Mouse (Mus musculus): ENCODE data around the gene Cdcp1.

Gene Cdcp1

DNA sequence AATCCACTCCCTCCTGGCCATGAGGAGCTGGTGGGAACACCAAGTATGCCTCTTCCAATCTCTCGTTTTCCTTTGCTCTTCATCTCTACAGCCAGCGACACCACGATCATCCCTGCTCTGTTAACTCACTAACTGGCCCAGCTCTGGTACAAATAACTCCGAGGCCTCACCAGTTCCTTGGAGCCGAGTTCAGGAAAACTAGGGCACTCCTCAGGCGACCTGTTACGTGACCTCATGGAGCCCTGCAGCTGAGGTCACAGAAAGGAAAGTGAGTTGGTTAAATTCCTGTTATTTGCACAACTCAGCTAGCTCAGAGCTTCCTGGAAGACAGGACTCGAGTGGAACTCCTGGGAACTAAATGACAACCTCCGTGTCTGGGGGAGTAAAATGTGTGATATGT lies 2.5 kb downstream of the Cdcp1 start:
- DNase-seq (ENCODE audit: low read depth, low spot score) = no peak

DNA sequence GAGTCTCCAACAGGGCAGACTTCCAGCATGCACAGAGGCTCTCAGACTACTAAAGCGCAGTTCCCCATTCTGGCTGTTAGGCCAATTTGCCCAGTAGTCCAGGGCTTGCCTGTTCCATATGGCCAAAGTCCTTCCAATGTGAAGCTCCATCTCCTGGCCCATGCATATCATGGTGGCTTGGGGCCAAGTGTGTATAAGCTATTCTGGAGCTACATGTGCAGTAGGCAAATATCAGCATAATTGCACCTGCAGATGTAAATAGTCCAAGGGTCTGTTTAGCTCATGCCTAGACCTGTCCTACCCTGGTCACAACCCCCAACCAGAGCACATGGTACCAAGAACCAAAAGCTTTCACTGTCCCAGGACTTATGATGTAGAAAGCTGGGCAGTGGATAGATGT lies 7.9 kb downstream of the Cdcp1 start:
- DNase-seq (ENCODE audit: low read depth, low spot score) = no peak

DNA sequence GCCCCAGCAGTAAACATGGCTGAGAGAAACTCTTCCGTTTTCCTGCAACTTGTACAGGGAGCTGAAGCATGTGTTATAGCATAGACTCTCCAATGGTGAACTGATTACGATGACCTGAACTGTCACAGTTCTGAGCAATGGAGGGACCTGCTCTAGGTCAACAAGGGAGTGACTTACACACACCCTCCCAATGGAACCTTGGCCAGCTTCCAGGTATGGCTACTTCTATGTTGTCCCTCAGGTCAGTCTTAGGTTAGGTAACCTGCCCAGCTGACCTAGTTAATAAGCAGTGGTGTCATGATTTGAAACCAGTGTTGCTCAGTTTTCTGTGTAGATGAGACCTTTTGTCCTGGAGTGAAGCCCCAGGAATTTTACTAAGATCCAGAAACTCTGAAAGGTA lies 8.9 kb downstream of the Cdcp1 start:
- DNase-seq (ENCODE audit: low read depth, low spot score) = no peak

DNA sequence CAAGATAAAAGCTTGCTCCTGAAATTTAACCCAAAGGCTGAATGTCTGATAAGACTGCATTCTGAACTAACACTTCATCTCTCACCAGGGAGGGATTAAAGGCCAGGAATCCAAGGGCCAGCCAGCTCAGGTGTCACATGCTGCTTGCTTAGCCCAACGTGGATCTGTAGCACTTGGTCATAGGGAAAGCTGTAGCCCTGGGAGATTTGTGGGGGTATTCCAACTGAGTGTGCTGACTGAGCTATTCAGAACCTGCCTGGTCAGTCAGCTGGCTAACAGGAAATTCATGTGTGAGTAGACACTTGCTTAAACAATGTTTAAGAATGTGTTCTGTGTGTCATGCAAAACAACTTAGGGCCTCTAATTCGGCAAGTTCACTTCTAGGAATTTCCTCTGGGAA lies 9.3 kb downstream of the Cdcp1 start:
- no peak for DNase-seq (ENCODE audit: low read depth, low spot score)

DNA sequence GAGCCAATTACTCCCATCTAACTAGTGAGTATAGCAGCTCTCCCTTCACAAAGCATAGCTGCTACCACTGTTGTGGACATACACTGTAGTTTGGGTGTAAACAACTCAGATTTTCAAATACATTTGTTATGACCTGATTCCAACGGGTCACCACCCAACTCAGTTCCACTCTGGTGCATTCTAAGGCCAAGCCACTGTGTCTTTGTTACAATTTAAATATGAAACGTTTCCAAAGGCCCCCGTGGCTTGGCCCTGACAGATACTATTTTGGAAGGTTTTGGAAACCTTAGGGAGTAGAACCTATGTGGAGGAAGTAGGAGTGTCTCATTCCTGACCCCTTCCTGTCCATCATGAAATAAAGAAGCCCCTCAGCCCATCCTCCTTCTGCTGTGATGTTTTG lies 15.7 kb downstream of the Cdcp1 start:
- DNase-seq (ENCODE audit: low read depth, low spot score) = no peak

DNA sequence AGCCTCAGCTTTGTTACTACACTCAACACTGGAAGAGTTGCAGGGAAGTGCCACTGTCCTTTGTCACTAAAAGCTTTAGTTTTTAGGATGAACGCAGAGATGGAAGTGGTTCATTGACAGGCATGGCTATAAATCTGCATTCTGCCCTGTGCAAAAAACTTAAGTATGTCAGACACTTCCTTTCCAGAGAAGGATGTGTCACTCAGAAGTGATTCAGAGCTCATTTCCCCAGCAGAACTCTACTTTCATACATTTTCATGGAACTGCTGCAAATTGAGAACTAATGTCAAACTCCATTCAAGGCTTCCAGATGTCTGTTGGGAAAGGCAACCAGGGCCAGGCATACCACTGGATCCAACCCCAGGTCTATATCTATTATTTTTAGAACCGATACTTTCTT lies 27.6 kb downstream of the Cdcp1 start:
- DNase-seq (ENCODE audit: low read depth, low spot score) = no peak

DNA sequence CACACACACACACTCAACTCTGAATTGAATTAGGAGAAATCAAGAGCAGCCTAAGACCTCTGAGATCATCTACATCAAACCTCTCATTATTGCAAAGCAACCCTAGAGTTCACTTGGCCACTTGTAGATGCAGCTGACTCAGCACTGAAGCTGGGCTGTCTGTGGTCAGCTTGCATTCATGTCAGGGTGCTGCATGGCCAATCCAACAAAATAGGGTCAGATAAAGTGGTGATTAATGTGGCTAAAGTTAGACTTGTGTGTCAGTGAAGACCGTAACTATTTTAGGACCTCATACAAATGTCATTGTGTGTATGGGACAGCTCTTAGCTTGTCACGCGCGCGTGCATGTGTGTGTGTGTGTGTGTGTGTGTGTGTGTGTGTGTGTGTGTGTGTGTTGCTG lies 28.2 kb downstream of the Cdcp1 start:
- no peak for DNase-seq (ENCODE audit: low read depth, low spot score)

DNA sequence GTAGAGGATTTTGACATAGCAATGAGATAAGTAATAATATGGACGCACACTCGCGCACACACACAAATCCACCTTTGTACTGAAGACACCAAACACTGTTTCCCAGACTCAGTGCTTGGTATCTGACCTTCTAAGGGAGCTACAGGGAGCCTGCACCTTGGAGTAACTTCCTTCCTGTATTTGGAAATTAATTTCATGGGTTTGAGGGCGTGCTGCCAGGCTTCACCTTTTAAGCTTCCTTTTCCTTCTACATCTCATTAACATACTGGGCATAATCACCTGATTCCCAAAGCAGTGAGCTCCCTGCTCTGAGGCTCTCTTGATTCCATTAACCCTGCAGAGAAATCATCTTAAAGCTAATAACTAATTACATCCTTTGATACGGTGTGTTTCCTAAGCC lies 29.7 kb downstream of the Cdcp1 start:
- DNase-seq (ENCODE audit: low read depth, low spot score) = no peak

DNA sequence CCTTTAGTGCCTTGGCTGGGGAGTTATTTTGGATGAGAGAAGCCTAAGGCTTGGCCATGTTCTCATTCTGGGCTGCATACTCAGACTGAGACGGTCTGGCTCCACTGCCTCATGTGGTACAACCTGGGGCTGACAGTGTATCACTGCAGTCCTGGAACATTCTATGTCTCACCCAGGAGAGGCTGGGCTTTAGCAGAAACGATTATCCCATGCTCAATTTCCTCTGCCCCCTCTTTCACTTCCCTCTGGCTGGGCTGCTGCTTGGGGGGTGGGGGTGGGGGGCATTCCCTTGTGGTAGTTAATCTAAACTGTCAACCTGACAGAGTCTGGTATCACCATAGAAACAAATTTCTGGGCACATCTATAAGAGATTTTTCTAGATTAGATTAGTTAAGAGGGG lies 30.3 kb downstream of the Cdcp1 start:
- DNase-seq (ENCODE audit: low read depth, low spot score) = no peak

DNA sequence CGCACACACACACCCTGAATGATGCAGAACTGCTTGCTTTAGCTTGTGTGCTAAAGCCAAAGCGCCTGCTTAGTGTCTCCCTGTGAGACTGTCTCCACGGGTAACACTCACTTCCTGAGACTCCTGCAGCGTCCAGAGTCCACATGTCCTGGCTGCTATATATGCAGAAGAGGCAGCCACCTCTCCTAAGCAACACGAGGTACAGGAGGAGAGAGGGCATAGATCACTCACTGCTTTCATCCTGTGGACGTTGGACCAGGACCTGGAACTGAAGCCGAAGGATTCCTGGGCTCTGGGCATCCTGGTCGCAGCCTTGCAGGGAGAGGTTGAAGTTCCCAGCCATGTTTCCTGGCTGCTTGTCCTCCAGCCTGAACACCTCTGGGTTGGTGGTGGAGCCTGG lies 32.6 kb downstream of the Cdcp1 start:
- DNase-seq (ENCODE audit: low read depth, low spot score) = no peak

DNA sequence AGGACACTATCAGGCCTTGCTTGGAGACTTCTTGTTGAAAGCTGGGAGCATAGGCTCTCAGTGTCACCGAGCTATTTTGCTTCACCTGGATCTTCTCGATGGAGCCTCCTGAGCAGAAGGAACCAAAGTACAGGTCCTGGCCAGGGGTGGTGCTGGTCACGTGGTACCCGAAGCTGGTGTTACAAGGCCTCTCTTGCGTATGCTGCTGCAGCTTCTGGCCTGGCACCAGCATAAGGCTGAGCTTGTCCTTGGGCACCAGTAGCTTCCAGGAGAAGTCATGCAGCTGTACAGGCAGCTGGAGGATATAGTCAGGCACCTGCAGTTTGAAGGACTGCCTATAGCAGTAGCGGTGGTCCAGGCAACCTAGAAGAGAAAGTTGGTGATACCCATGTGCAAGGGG lies 35.8 kb downstream of the Cdcp1 start:
- no peak for DNase-seq (ENCODE audit: low read depth, low spot score)

DNA sequence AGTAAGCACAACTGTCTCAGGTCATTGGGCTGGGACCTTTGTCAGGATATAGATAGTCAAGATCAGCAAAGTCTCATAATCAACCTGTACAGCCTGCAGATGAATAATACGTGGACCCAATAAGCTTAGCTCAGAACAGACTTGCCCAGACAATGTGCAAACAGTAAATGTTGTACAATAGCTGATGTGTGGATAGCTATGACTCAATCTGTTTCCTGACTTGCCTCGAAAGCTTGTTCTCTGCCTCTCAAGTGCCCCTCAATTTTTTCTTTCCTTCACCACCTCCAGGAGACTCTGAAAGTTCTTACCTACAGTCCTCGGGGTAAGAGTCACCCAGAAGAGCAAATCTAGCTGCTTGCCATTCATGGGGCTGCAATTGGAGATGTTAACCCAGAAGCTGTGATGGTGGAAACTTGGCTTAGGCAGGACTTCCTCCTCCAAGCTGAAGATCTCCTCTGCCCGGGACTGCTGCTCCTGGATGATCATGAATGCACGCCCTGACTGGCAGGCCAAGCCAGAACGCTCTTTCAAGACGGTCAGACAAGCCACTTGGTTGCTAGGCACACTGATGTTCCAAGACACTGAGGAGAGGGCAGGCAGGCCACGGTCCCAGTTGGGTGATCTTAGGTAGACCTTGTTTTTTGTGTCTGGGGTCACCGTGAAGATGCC lies 38.3 kb downstream of the Cdcp1 start:
- no peak for DNase-seq (ENCODE audit: low read depth, low spot score)

DNA sequence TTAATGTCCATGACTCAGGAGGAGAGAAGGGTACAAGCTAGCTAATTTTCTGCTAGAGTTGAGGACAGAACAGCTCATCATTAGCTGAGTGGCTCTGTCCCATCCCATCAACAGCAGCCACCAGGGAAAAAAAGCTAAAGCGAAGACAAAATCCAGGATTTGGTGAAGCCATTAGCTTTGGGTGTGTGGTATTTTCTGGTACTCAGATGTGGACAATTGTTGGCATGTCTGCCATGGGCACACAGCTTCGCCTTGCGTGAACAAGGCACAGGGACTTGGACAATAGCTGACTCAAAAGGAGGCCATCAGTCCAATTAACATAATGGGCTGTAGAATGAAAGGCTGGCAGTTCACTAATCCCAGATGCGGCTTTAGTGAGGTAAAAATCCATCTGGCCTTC lies 41.5 kb downstream of the Cdcp1 start:
- no peak for DNase-seq (ENCODE audit: low read depth, low spot score)

DNA sequence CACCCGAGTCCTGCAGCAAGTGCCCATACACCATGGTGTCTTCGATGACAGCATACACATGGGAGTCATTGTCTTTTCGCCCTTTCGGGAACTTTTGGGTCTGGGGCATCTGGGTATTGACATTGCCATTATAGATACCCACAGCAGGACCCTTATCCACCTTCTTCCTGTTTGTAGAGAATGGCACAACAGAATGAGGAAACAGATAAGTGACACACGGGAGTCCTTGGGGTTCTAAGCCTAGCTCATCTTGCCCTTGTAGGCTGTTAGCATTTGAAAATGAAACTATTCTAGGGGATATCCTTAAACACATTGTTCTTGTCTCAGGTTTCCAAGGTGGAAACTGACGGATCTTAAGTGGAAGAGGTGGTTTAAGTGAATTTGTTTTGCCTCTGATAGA lies 42.1 kb downstream of the Cdcp1 start:
- DNase-seq (ENCODE audit: low read depth, low spot score) = no peak

DNA sequence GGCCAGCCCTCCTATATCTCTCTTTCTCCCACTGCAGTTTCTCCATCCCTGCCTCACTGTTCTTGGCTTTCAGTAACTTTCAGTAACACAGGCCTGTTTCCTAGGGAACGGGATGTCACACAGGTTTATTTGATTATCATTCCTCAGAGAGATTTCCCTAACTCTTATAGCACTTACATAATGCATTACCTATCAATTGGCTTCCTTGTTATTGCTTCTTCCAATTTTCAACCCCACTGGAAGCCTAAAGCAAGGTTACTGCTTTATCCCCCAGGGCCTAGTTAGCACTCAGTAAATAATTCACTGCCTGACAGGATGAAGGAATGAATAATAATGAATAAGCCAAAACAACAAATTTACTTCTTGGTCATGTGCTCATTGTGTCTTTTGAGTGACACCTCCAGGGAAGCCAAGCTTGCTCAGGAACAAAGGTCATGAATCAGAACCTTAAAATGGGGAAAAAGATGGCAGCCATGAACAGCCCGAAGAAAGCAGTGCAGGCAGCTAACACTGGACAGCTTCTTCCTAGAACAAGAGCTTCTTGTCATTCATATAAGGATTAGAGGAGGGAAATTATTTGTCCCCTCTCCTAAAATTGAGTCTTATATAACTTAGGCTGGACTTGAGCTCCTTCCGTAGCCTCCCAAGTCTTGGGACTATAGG lies 49.9 kb downstream of the Cdcp1 start:
- no peak for DNase-seq (ENCODE audit: low read depth, low spot score)

DNA sequence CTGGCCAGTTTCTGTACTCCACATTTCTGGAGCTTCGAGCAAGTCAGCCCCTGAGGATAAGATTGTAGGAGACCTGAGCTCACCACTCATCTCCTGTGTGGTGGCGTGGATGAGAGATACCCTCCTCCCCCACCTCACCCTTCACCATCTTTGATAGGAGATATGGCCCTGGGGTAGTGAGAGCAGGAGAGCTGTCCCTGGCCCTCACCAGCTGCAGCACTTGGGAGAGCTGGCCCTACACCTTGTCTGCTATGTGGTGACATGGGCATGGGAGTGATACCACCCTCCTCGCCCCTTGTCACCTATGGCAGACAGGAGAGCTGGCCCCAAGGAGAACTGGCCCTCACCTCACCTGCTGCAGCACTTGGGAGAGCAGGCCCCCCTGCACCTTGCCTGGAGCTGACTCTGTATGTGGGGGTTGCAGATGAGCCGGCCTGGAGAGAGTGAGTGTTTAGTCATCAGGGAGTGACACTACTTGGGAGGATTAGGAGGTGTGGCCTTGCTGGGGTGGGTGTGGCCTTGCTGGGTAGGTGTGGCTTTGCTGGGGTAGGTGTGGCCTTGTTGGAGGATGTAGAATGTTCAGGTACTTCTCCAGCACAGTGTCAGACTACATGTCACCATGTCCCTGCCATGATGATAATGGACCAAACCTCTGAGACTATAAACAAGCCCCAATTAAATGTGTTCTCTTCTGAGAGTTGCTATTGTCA lies 52.7 kb downstream of the Cdcp1 start:
- DNase-seq (ENCODE audit: low read depth, low spot score) = no peak

DNA sequence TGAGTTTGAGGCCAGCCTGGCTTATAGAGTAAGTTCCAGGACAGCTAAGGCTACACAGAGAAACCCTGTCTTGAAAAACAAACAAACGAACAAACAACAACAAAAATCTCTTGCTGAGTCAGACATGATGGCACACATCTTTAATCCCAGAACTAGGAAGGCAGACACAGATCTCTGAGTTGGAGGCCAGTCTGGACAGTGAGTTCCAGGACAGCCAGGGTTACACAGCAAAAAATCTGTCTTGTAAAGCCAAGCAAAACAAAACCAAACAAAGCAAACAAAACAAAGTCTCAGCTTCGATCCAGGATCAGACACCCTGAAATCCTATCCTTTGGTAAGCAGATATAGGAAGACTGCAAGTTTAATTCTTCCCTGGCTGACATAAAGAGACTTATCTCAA lies 54.0 kb downstream of the Cdcp1 start:
- no peak for DNase-seq (ENCODE audit: low read depth, low spot score)

DNA sequence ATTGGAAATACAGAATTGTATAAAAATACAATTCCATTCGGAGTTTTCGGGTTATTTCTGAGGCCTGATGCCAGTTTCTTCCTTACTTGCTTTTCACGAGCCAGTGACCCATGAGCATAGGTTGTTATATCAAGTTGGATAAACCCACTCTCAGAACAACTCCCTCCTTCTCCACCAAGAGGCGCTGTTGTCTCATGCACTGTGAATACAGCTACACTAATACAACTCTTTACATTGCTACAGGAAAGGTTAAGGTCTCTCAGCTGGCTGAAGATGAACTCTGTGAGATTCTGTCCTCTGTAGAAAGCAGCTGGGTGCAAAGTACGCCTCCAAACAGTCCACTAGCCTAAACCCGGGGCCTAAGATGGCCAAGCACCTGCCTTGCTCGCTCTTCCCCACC lies 56.5 kb downstream of the Cdcp1 start:
- DNase-seq (ENCODE audit: low read depth, low spot score) = peak; percentile 58

DNA sequence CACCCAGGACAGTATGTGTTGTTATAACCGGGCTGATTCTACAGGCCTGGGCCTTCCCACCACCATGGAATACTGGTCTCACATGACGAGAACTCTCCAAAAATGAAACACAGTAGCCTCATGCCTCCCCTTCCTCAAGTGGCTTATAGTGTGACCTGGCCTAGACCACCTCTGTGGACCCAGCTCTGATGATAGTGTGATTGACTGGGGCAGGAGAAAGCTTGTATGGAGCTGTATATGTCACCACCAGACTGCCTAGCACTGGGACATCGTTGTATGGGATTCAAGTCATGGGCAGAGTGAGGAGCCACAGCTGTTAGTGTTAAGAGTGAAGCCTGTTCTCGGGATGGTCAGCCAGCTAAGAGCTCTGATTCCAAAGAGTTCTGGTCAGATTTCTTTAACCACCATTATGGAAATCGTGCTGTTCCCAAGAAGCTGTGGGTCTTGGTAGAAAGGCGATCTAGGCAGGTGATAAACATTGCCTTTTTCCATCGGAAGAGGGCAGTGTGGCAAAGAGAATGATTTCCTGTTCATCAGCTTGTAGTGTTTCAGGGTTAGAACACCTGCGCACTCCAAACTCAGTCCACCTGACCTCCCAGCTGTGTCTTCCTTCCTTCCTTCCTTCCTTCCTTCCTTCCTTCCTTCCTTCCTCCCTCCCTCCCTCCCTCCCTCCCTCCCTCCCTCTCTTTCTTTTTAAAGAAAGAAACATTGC lies 57.6 kb downstream of the Cdcp1 start:
- DNase-seq (ENCODE audit: low read depth, low spot score) = peak; percentile 67

DNA sequence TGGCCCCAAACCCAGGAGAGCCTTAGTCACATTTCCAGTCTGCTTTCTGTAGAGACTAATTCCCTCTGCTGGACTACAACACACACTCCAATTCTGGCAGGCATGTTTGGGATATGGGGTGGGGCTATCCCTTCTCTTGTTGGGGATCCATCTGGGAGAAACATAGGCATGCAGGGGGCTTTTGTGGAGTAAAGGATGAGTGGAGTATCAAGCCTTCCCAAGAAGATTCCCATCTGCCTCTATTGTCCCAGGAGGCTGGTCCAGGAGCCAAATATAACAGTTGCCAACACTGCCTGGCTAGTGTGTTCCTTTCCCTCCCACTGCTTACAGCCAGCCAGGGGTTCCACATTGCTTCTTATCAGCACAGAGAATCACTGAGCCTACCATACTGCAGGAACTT lies 58.1 kb downstream of the Cdcp1 start:
- no peak for DNase-seq (ENCODE audit: low read depth, low spot score)

DNA sequence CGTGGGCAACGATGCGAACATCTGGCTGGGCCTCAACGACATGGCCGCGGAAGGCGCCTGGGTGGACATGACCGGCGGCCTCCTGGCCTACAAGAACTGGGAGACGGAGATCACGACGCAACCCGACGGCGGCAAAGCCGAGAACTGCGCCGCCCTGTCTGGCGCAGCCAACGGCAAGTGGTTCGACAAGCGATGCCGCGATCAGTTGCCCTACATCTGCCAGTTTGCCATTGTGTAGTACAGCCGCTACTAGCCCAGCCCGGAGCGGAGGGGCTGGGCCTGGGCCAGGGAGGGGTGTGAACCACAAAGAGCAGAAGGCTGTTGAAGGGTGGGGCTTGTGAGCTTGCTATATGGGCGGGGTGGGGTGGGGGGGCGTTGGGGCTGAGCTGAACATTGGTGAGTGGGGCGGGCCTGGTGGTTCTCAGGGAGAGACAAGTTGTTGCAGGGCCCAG lies 58.9 kb downstream of the Cdcp1 start:
- DNase-seq (ENCODE audit: low read depth, low spot score) = no peak

DNA sequence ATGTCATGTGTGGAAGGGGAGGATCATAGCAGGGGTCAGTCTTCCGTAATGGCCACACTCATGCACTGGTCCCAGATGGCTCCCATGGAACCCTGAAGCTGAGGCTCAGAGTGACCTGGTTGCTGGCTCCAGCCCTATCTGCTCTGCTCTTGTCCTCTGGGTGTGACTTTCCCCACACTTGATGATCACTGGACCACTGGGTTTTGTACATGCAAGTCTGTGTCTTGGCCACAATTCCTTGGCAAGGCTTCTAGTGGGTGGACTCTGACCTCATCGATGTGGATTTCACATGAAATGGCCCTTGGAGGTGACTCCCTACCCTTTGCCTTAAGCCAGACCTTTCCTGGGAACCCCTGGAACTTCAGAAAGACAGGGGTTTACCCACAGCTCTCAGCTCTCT lies 62.7 kb downstream of the Cdcp1 start:
- DNase-seq (ENCODE audit: low read depth, low spot score) = no peak

All from CD4-positive helper T cell, adult 2 months (primary cell).